Mouse (Mus musculus) spleen, embryonic (tissue): ENCODE data around the gene Lrch4.

Source experiments
- CTCF ChIA-PET: fragments of 350-600 bp; sonication (Branson Sonifier 250); formaldehyde crosslinking; loops from one replicate; lab custom pipeline; 2022; lab: Charles Lee

Lrch4 gene

DNA sequence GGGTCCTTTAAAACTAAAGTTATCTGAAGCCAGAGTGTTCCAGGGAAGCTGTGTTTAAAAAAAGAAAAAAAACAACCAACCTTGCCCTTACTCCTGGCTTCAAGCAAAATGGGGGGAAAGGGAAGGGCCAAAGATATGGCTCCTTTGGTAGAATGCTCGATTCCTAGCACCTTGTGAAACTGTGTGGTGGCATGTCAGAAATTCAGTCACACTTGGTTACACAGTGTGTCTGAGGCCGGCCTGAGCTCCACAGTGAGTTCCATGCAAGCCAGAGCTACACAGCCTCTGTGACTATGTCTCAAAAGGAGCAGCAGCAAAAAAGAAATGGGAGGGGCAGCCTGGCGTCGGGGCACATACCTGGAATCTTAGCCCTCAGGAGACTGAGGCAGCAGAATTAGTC lies 20.3 kb downstream of the Lrch4 start:
- CTCF ChIA-PET, result interaction anchor here (0.6 to 1.1 kb wide), 3 partner anchors 38 to 140 kb away, joined by 3 to 8 read pairs (median 4); no protein-coding TSS in a partner anchor

GRCm38 (mm10) chr5:137649669-137650571 lies 21.0 kb downstream of the Lrch4 start:
- CTCF ChIA-PET, result interaction anchor here (0.5 to 1.1 kb wide), 3 partner anchors 38 to 580 kb away, joined by 4 to 8 read pairs (median 4); no protein-coding TSS in a partner anchor

DNA sequence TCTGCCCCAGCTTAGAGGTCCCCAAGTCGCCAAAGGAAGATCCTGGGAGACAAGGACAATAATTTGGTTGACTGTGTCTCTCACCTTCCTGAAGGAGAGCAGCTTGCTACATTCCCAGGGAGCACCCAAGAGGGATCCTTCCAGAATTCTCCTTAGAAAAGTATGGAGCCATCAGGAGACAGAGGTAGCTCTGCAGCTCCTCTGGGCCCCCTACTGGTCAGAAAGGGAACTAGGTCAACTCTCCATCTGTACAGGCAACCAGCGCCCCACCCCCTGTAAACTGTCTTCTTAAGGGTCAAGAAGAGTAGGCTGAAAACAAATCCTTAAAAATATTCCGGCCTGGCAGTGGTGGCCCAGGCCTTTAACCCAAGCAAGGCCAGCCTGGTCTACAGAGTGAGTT lies 23.6 kb downstream of the Lrch4 start:
- CTCF ChIA-PET, result interaction anchor here (0.6 to 1.6 kb wide), 6 partner anchors 9 to 107 kb away, joined by 3 to 5 read pairs (median 4); partner anchors contain the start of gene Tfr2

DNA sequence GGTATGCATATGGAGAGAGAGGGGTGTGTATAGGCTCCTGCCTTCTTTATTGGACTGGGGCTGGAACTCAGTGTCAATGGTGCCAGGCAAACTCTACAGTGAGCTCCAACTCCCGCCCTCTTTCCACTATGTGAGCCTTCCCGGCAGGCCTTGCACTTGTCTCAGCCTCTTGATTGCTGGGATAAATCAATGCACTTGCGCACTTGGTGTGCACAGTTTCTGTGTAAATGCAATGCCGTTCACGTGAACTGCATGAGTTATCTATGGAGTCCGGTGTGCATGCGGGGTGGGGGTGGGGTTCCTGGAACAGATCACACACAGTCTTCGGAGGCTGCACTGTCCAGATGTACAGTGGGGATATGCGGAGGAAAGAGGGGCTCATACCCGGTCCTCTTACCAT lies 24.4 kb downstream of the Lrch4 start:
- CTCF ChIA-PET, result interaction anchor here (0.7 kb wide), 1 partner anchor 59 kb away, joined by 5 read pairs; no protein-coding TSS in a partner anchor

- CTCF ChIA-PET, result interaction anchor here (0.8 kb wide), 1 partner anchor 87 kb away, joined by 5 read pairs; the partner anchor contains the start of gene Nyap1
Observed at GRCm38 (mm10) chr5:137654746-137655145, 25.8 kb downstream of the Lrch4 start.

DNA sequence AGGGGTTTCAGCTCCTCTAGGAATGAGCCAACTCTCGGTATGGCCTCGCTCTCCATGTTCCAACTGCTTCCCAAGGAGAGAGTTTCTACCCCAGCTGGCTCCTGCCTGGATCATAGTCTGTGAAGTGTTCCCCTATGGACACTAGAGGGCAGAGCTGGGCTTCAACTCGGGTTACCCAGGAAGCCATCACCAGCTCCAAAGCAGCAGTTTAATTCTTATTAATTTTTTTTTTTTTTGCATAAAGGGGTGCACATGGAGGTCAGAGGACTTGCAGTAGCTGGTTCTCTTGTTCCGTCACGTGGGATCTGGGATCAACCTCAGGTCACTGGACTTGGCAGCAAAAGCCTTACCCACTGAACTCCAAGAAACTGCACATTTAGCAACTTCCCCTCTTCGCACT lies 28.1 kb downstream of the Lrch4 start:
- CTCF ChIA-PET, result interaction anchor here (0.6 to 1.0 kb wide), 8 partner anchors 12 to 117 kb away, joined by 3 read pairs; no protein-coding TSS in a partner anchor

DNA sequence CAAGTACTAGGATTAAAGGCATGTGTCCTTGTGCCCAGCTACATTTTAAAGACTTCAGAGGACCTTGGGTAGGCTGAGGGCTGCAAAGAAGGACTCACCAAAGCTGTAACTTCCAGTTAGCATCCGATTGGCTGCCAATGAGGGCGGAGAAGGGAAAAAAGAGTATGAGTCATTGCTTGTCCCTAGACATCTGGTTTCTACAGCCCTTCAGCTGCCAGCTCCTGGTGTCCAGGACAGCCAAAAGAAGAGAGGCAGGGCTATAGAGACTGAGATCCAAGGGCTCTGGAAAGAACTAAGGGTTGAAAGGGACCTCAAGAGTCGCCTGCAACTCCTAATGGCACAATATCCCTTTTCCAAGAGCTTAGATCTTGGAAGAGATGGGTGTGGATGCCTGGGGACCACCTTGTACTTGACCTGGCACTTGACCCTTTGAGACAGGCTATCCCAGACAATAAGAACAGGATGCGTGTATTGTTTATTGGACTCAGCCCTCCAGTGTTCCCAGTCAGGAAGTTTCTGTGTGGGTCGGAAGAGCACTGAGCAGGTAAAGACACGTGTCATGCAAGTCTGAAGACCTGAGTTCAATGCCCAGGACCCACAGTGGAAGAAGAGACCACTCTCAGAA lies 31.3 kb downstream of the Lrch4 start:
- CTCF ChIA-PET, result no interaction called here

DNA sequence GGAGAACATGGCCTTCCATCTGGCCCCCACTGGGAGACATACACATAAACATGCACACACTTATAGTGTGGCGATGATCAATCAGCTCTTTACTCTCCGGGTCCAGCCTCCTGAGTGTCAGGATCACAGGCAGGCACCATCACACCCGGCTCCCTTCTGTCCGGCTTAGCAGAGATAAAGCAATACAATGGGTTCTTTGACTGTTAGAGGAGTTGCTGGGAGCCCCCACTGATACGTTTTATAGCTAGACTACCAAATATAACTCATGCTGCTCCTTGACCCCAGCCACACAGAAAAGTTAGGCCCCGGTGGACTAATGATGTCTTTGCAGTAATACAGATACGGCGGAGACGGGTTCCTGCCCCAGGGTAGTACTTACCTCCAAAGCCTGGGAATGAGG lies 34.1 kb downstream of the Lrch4 start:
- CTCF ChIA-PET, result no interaction called here

DNA sequence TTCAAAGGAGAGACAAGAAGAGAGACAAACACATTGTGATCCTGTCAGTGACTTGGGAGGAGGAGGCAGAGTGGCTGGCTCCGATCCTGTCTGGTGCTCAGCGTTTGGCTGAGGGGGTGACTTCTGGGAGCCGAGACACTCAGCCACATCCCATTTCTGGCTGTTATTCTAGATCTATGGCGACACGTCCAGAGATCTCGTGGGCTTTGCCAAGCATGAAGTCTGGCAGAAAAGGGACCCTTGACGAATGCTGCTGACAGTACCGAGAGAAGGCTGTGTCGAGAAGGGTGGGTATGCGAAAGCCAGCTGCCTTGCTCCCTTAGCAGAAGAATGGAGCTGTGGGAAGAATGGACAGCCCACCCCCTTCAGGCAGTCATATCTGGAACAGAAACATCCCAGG lies 40.0 kb downstream of the Lrch4 start:
- CTCF ChIA-PET, result interaction anchor here (1.0 kb wide), 1 partner anchor 12 kb away, joined by 3 read pairs; no protein-coding TSS in a partner anchor

GRCm38 (mm10) chr5:137670240-137670639 lies 41.3 kb downstream of the Lrch4 start:
- CTCF ChIA-PET, result no interaction called here

DNA sequence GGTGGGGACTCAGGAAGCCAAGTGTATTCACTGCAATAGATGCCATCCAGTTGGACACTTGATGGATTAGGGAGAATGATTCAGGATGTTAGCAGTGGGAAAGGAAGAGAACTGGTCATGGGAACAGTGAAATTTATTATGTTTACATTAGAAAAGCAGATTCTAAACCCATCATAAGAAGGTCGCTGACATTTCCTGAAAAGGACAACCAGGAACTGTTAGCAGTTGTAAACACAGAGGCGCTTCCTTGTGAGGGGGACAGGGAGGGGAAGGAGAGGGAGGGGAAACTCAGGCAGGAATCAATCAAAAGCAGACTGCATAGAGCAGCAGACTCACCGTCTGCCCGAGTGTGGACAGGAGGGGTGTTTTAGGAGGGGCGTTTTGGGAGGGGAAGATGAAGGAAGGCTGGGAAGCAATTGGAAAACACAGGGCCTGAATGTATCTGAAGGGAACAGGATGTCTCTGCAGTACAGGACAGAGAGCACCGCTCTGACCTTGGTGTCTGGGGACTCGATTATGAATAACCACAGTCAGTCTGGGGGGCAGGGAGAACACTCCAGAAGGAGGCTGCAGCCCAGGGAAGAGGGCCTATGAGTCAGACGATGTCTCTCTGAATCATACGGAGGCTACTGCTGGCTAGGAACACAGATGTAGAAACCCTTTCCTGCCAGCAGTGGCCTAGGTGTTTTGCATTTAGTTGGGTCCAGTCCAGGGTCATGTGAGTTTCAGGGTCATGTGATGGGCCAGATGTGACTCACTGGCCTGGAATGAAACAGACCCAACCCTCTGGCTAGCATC lies 42.7 kb downstream of the Lrch4 start:
- CTCF ChIA-PET, result no interaction called here

GRCm38 (mm10) chr5:137672361-137672760 lies 43.4 kb downstream of the Lrch4 start:
- CTCF ChIA-PET, result no interaction called here

DNA sequence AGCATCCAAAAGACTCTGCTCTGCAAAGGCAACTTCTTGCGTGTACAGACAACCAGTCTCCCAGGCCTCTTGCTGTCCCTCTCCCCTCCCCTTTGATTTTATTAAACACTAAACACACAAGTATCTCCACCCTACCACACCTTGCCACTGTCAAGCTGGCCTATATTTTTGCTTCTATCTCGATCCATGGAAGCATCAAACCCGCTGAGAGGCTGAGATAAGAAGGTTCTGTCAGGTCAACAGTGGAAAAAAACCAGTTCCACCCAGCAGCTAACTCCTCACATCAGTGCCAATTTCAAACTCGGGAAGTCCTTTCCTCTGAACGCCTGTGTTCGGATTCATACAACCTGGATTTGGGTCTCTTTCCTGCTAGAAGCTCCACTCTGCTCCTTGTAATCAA lies 44.1 kb downstream of the Lrch4 start:
- CTCF ChIA-PET, result no interaction called here

DNA sequence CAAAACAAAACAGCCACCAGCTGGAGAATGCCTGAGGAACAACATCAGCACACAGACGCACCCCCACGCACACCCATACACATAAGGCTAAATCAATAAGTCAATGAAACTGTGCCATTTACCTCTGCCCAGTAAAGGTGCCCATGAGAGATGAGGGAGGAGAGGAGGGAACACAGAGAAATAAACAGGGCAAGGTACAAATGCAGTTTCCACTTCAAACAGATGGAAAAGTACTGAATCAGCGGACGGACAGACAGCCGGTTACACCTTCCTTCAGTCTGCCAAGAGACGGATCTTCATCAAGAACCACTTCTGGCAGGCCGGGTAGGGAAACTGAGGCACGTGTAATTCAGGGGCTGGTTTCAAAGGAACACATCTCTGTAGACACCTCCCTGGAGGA lies 45.9 kb downstream of the Lrch4 start:
- CTCF ChIA-PET, result no interaction called here

GRCm38 (mm10) chr5:137677859-137678258 lies 48.9 kb downstream of the Lrch4 start:
- CTCF ChIA-PET, result interaction anchor here (1.1 kb wide), 1 partner anchor 21 kb away, joined by 3 read pairs; no protein-coding TSS in a partner anchor

DNA sequence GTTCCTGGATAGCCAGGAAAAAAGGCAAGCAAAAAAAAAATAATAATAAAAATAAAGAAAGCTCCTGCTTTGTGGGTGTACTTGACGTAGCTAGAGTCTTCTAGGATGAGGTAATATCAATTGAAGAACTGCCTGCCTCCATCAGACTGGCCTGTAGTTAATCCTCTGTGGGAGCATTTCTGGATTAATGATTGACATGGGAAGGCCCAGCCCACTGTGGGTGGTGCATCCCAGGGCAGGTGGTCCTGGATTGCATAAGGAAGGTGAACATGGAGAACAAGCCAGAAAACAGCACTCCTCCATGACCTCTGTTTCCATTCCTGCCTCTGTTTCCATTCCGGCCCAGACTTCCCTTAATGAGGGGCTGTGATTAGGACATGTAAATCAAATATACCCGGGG lies 49.8 kb downstream of the Lrch4 start:
- CTCF ChIA-PET, result no interaction called here

GRCm38 (mm10) chr5:137679726-137680125 lies 50.8 kb downstream of the Lrch4 start:
- CTCF ChIA-PET, result no interaction called here

DNA sequence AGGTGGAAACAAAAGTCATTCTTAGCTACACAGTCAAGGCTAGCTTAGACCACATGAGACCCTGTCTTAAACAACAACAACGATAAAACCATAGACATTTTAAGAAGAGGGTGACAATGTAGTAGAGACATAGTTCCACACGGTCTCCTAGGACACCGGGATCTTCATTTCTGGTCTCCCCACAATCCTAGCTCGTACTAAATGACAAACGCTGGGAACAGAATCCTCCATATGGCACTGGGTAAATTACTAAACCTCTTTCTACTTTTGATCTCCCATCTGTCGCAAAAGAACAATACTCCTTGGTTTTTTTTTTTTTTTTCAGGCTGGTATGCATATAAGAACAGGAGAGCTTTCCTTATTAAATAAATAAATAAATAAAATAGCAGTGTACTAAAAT lies 53.6 kb downstream of the Lrch4 start:
- CTCF ChIA-PET, result interaction anchor here (0.7 kb wide), 2 partner anchors 43 to 82 kb away, joined by 3 to 9 read pairs; no protein-coding TSS in a partner anchor

DNA sequence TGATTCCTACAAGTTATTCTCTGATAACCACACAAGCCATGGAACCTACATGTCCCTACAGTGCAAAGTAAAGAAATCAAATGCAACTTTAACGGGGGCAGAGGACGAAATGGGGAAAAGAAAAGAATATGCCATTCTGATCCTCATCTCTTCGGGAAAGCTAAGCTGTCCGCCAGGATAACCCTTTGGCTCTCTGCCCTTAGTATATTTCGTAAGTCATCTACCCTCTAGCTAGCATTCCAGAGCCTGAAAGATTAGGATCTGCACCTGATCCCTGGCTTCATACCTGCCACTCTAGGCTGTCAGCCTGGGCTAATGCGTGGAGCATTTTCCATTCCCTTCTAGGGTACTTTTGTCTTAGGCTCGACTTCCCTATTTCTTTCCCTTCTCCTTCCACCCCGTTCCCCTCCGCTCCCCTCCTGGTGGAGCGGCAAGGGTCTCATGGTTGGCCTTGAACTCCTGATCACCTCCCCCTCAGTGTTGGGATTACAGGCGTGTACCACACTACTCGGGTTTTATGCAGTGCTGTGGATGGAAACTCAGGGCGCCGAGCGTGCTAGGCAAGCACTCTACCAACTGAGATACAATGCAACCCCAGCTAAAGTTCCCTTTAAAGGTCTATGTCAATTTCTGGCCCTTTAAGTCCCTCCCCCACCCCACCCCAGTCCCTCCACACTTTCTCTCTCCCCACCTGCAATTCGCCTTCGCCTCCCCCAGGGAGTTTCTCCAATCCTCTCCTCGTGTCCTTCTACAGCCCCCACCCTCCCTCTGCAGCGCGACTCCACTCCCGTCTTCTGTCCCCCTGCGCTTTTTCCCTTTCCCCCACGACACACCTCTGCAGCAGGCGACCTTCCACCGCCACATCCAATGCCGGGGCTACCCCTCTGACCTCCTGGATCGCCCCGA lies 54.7 kb downstream of the Lrch4 start:
- CTCF ChIA-PET, result interaction anchor here (0.6 to 1.2 kb wide), 4 partner anchors 64 to 94 kb away, joined by 3 to 10 read pairs (median 4); no protein-coding TSS in a partner anchor
